Mouse (Mus musculus) olfactory bulb, adult 2 months (tissue): ENCODE data around the gene Trdmt1.

Experiments
- CTCF ChIP-seq: fragments of 200-500 bp; IDR thresholded peaks from 2 replicates; pipeline ENCODE4 v1.5.1; 2012; ENCODE audit warnings: low read depth, mild to moderate bottlenecking, low read length, moderate library complexity; ENCODE audit not compliant: insufficient read depth
- POLR2A ChIP-seq: fragments of 200-500 bp; IDR thresholded peaks from 2 replicates; pipeline ENCODE4 v1.6.1; 2012; ENCODE audit warnings: mild to moderate bottlenecking, low read depth, low read length, moderate library complexity; ENCODE audit not compliant: insufficient read depth

GRCm38 (mm10) chr2:13529253-13529933 is 15.1 kb downstream of the Trdmt1 start:
- no peak for TF ChIP-seq POLR2A
- TF ChIP-seq CTCF, result no peak
